Mouse (Mus musculus) MEL (cell line): Measurements from ENCODE around the gene Ppp1r27. TPM values are rescaled to one million over a fixed set of nuclear protein-coding genes. Genes with fewer than 3 reads are reported as not detected.

Experiments
- DNase-seq: peaks from one replicate; pipeline ENCODE4 v3.0.0; 2011; ENCODE audit warnings: low read depth, low spot score
- H3K27ac ChIP-seq: 2 replicates; pipeline ENCODE4 v1.5.1; 2012; ENCODE audit warnings: low read depth, mild to moderate bottlenecking, control low read depth, low read length, moderate library complexity; ENCODE audit not compliant: control insufficient read depth
- H3K27me3 ChIP-seq, 2 experiments: fragments of 150-350 bp in 1 of 2; sonication (generic) in 1 of 2; 2 replicates each; pipeline ENCODE4 v1.6.1; 2012; ENCODE audit warnings: low read length in 2 of 2, mild to moderate bottlenecking in 2 of 2, improper control_type of control experiment in 1 of 2, moderate library complexity in 1 of 2; ENCODE audit not compliant: insufficient read depth in 2 of 2, control insufficient read depth in 1 of 2
- H3K36me3 ChIP-seq, 2 experiments: 2 replicates each; pipeline ENCODE4 v1.6.1; 2012 to 2014; ENCODE audit warnings: low read length in 2 of 2, improper control_type of control experiment in 1 of 2, inconsistent platforms in 1 of 2, mild to moderate bottlenecking in 1 of 2; ENCODE audit not compliant: insufficient read depth in 2 of 2, control insufficient read depth in 1 of 2
- H3K4me1 ChIP-seq, 2 experiments: fragments of 150-350 bp in 1 of 2; sonication (generic) in 1 of 2; 2 replicates each; pipeline ENCODE4 v1.6.1; 2012; ENCODE audit warnings: low read length in 2 of 2, improper control_type of control experiment in 1 of 2, mild to moderate bottlenecking in 1 of 2; ENCODE audit not compliant: insufficient read depth in 2 of 2, control insufficient read depth in 1 of 2
- H3K4me3 ChIP-seq, 2 experiments: fragments of 150-350 bp in 1 of 2; sonication (generic) in 1 of 2; 2 replicates each; pipeline ENCODE4 v1.5.1; 2012; ENCODE audit warnings: low read depth in 2 of 2, low read length in 2 of 2, mild to moderate bottlenecking in 2 of 2, moderate library complexity in 2 of 2, control low read depth in 1 of 2, improper control_type of control experiment in 1 of 2; ENCODE audit not compliant: control insufficient read depth in 1 of 2, insufficient read depth in 1 of 2
- H3K79me2 ChIP-seq: 2 replicates; pipeline ENCODE4 v1.6.1; 2012; ENCODE audit warnings: mild to moderate bottlenecking, low read length, moderate library complexity; ENCODE audit not compliant: control insufficient read depth, poor library complexity, insufficient read depth
- H3K9ac ChIP-seq: 2 replicates; pipeline ENCODE4 v1.6.1; 2012; ENCODE audit warnings: low read depth, mild to moderate bottlenecking, control low read depth, low read length, moderate library complexity; ENCODE audit not compliant: control insufficient read depth, poor library complexity, severe bottlenecking
- H3K9me3 ChIP-seq: fragments of 150-350 bp; sonication (generic); replicated peaks from 2 replicates; pipeline ENCODE4 v1.6.1; 2012; ENCODE audit warnings: mild to moderate bottlenecking, low read length, improper control_type of control experiment, moderate library complexity; ENCODE audit not compliant: insufficient read depth
- CHD2 ChIP-seq: IDR thresholded peaks from 2 replicates; pipeline ENCODE4 v1.6.1; 2011; ENCODE audit warnings: low read length, improper control_type of control experiment
- CTCF ChIP-seq, 3 experiments: IDR thresholded peaks in 2 of 3; conservative IDR thresholded peaks in 1 of 3; 2 replicates each; pipeline ENCODE4 v1.5.1; 2011 to 2012; ENCODE audit warnings: low read length in 3 of 3, low read depth in 2 of 3, mild to moderate bottlenecking in 2 of 3, improper control_type of control experiment in 1 of 3, inconsistent platforms in 1 of 3, mixed read lengths in 1 of 3, moderate library complexity in 1 of 3; ENCODE audit not compliant: control insufficient read depth in 1 of 3, insufficient read depth in 1 of 3, poor library complexity in 1 of 3, severe bottlenecking in 1 of 3
- E2F4 ChIP-seq: IDR thresholded peaks from 2 replicates; pipeline ENCODE4 v1.6.1; 2011; ENCODE audit warnings: low read depth, low read length, improper control_type of control experiment, borderline replicate concordance
- EP300 ChIP-seq, 2 experiments: IDR thresholded peaks; 2 replicates each; pipeline ENCODE4 v1.6.1; 2011; ENCODE audit warnings: improper control_type of control experiment in 2 of 2, low read length in 2 of 2, low read depth in 1 of 2, mild to moderate bottlenecking in 1 of 2
- GABPA ChIP-seq: IDR thresholded peaks from 2 replicates; pipeline ENCODE4 v1.6.1; 2012; ENCODE audit warnings: low read depth, mild to moderate bottlenecking, inconsistent platforms, low read length, improper control_type of control experiment, moderate library complexity
- GATA1 ChIP-seq: IDR thresholded peaks from 2 replicates; pipeline ENCODE4 v1.6.1; 2011; ENCODE audit warnings: low read depth, low read length, improper control_type of control experiment
- JUND ChIP-seq: IDR thresholded peaks from 2 replicates; pipeline ENCODE4 v1.6.1; 2011; ENCODE audit warnings: low read depth, mild to moderate bottlenecking, improper control_type of control experiment, low read length
- MAZ ChIP-seq: IDR thresholded peaks from 2 replicates; pipeline ENCODE4 v1.6.1; 2012; ENCODE audit warnings: low read depth, mild to moderate bottlenecking, inconsistent platforms, low read length, improper control_type of control experiment
- MXI1 ChIP-seq: IDR thresholded peaks from 2 replicates; pipeline ENCODE4 v1.6.1; 2011; ENCODE audit warnings: mild to moderate bottlenecking, low read depth, low read length, improper control_type of control experiment
- MYB ChIP-seq: IDR thresholded peaks from 2 replicates; pipeline ENCODE4 v1.6.1; 2011; ENCODE audit warnings: mild to moderate bottlenecking, low read depth, low read length, improper control_type of control experiment
- MYC ChIP-seq: IDR thresholded peaks from 2 replicates; pipeline ENCODE4 v1.6.1; 2011; ENCODE audit warnings: low read depth, mild to moderate bottlenecking, low read length, improper control_type of control experiment, moderate library complexity
- POLR2A ChIP-seq, 2 experiments: IDR thresholded peaks; 2 replicates each; pipeline ENCODE4 v1.6.1; 2011 to 2012; ENCODE audit warnings: low read length in 2 of 2, mild to moderate bottlenecking in 2 of 2, control low read depth in 1 of 2, improper control_type of control experiment in 1 of 2, low read depth in 1 of 2, moderate library complexity in 1 of 2; ENCODE audit not compliant: control insufficient read depth in 1 of 2, insufficient read depth in 1 of 2, poor library complexity in 1 of 2
- RAD21 ChIP-seq: IDR thresholded peaks from 2 replicates; pipeline ENCODE4 v1.6.1; 2011; ENCODE audit warnings: mild to moderate bottlenecking, low read depth, low read length, improper control_type of control experiment
- SMC3 ChIP-seq: IDR thresholded peaks from 2 replicates; pipeline ENCODE4 v1.6.1; 2011; ENCODE audit warnings: low read depth, low read length, improper control_type of control experiment
- ZC3H11A ChIP-seq: IDR thresholded peaks from 2 replicates; pipeline ENCODE4 v1.6.1; 2012; ENCODE audit warnings: low read depth, mild to moderate bottlenecking, inconsistent platforms, low read length, improper control_type of control experiment
- ZKSCAN1 ChIP-seq: IDR thresholded peaks from 2 replicates; pipeline ENCODE4 v1.6.1; 2012; ENCODE audit warnings: low read depth, mild to moderate bottlenecking, inconsistent platforms, low read length, improper control_type of control experiment, moderate library complexity
- polyA plus RNA-seq, 2 experiments: library from polyadenylated mRNA; stranded (reverse) in 1 of 2; unstranded in 1 of 2; fragments of >175 nt in 1 of 2; fragments of >200 nt in 1 of 2; gene quantifications; 2 replicates each; pipeline versions ENCODE4 v1.2.1 to v1.2.4; 2012; ENCODE audit warnings: low replicate concordance in 2 of 2, low read depth in 1 of 2; ENCODE audit not compliant: insufficient read length in 2 of 2, insufficient read depth in 1 of 2, missing spikeins in 1 of 2
- total RNA-seq: library from RNA; depleted of rRNA; stranded (reverse); fragments of 300-350 nt; gene quantifications from 2 replicates; pipeline ENCODE4 v1.2.3, GENCODE M21; 2012

Ppp1r27 gene
- total and polyA plus RNA-seq, 3 experiments = not detected

DNA sequence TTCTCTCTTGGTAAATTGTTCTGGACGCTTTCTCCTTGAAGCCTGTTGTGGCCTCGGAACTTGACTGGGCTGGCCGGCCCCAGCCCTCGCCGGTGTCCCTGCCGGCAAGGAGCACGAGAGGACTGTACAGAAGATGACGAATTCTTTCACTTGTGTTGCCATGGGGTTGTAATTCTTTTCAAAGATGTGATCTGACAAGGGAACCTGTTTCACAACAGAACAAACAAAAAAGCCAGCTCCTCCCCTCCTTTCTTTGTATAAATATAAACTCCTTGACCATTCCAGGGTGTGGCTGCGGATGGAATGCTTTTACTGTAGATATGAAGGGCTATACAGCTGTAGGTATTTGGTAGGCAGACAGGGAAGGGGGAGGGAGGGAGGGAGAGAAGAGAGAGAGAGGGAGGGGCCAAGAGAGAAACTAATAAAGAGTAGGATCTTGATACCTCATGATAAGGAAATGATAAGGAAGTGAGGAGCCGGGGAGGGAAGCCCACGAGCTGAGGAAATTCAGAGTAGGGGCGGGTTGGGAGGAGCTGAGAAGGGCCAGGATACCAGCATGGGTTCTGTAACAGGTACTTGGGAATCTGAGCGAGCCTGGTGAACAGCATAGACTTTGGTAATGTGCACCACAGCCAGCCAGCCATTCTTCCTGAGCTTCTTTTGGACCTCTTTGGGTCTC lies 43.2 kb downstream of the Ppp1r27 start:
- peaks cover 21 to 29% of the 10 kb centered on the region in 2 experiments for H3K4me1 ChIP-seq
- no peak for DNase-seq
- no peak overlapping the region for H3K9ac ChIP-seq
- no peak overlapping the region for H3K27ac ChIP-seq
- TF ChIP-seq MAZ = no peak
- 0 out of 2 replicates have a peak, but pooled peaks have one; percentile 22 for TF ChIP-seq GATA1
- TF ChIP-seq CHD2 = no peak
- no peak for TF ChIP-seq MYB
- TF ChIP-seq ZC3H11A = no peak
- no peak for TF ChIP-seq EP300 (IDR thresholded peaks at IDR 0.05; ENCODE audit: low read depth in 1 of 2, low read length in 2 of 2)
- TF ChIP-seq GABPA = no peak
- no peaks in the 10 kb centered on the region; a peak in 1 of 4 replicates for H3K27me3 ChIP-seq
- H3K4me3 ChIP-seq = no peak overlapping the region
- no peaks in the 10 kb centered on the region; the same call in 1 of the 2 replicates for H3K79me2 ChIP-seq
- peaks cover 0 to 20% of the 10 kb centered on the region in 2 experiments; a peak in 2 of 4 replicates for H3K36me3 ChIP-seq
- H3K9me3 ChIP-seq = no peaks in the 10 kb centered on the region

DNA sequence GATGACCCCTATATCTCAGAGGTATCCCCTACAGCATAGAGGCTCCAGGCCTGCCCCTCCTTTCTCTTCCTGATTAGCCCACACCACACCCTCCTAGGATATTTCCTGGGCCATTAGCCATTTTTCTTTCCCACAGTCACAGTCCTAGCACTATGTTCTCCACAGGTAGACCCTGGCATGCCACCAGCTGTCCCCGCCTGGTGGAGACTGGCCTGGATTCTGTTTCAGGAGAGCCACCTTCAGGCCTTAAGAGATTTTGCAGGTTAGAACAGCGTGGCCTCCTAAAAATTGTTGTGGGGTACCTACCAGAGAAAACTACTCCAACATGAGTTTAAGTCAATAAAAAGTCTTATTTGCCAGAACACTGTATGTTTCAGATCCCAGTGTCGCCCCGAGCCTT lies 44.0 kb downstream of the Ppp1r27 start:
- peak; percentile 68 for DNase-seq
- Histone ChIP-seq H3K79me2 (no peaks in the 10 kb centered on the region; the same call in 1 of the 2 replicates), H3K9ac (no peak overlapping the region), H3K27me3 (no peaks in the 10 kb centered on the region; a peak in 1 of 4 replicates), H3K36me3 (peaks cover 0 to 20% of the 10 kb centered on the region in 2 experiments; a peak in 2 of 4 replicates), H3K27ac (no peak overlapping the region), H3K4me1 (peaks cover 21 to 28% of the 10 kb centered on the region in 2 experiments), H3K4me3 (no peak overlapping the region), H3K9me3 (no peaks in the 10 kb centered on the region)
- TF ChIP-seq RAD21 (peak; percentile 52), E2F4 (no peak), CHD2 (no peak), JUND (no peak), MXI1 (peak; percentile 23; the same call in 1 of the 2 replicates), SMC3 (peak; percentile 45), ZC3H11A (peak; percentile 39; the same call in 1 of the 2 replicates), CTCF (IDR thresholded peaks at IDR 0.05 in 2 of 3, conservative IDR thresholded peaks at IDR 0.05 in 1 of 3; ENCODE audit: control insufficient read depth in 1 of 3, insufficient read depth in 1 of 3, low read depth in 2 of 3, low read length in 3 of 3, poor library complexity in 1 of 3, severe bottlenecking in 1 of 3) (peak; percentile 38 to 67 (median 54); a peak in 5 of 6 replicates), ZKSCAN1 (no peak), POLR2A (IDR thresholded peaks at IDR 0.05; ENCODE audit: control insufficient read depth in 1 of 2, insufficient read depth in 1 of 2, low read depth in 1 of 2, low read length in 2 of 2, poor library complexity in 1 of 2) (no peak), MYC (no peak)
